Mouse (Mus musculus): ENCODE measurements at regions not wholly inside any gene's neighbourhood (a gene's known extent, or its start where the extent isn't known, plus 50 kb on each side); places are given as distances from the start of the nearest gene placed in this dataset.
"Not testable (repeated sequence)": the region's sequence is repeated elsewhere in the genome, so short reads cannot be mapped to it uniquely, and the experiment has no call there.

GRCm38 (mm10) chr8:55558751-55559150 is 348.0 kb downstream of the Adam29 start:
- DNase-seq; H3K27ac ChIP-seq; intact Hi-C loops (cut with DNase I); H3K4me3 ChIP-seq: not testable (repeated sequence)

- intact Hi-C loops (cut with DNase I) = no loop called here
- Histone ChIP-seq H3K4me3 (no peak overlapping the region), H3K27ac (no peak overlapping the region)
- no peak for TF ChIP-seq CTCF (IDR thresholded peaks at IDR 0.05)
- DNase-seq = peak; percentile 22
These were observed 367.9 kb downstream of the Adam29 start for GRCm38 (mm10) chr8:55538868-55539267.

GRCm38 (mm10) chr8:55529397-55529796 is 377.4 kb downstream of the Adam29 start:
- intact Hi-C loops (cut with DNase I); H3K27ac ChIP-seq; H3K4me3 ChIP-seq; DNase-seq: not testable (repeated sequence)

GRCm38 (mm10) chr8:55519151-55519550 is 387.6 kb downstream of the Adam29 start:
- intact Hi-C loops (cut with DNase I); H3K27ac ChIP-seq; H3K4me3 ChIP-seq: not testable (repeated sequence)
- peak; percentile 27 for DNase-seq

- TF ChIP-seq CTCF (IDR thresholded peaks at IDR 0.05) = no peak
- Histone ChIP-seq H3K4me3 (no peak overlapping the region), H3K27ac (no peak overlapping the region)
- intact Hi-C loops (cut with DNase I) = loop anchor here (2.0 to 10.0 kb wide), 2 partner anchors 67 to 131 kb away; no protein-coding TSS in a partner anchor
- DNase-seq = no peak
These were observed 429.4 kb downstream of the Adam29 start for GRCm38 (mm10) chr8:55477336-55477735.

- DNase-seq = no peak
- Histone ChIP-seq H3K27ac (no peak overlapping the region), H3K4me3 (no peak overlapping the region)
- intact Hi-C loops (cut with DNase I) = loop anchor here (2.0 to 10.0 kb wide), 2 partner anchors 68 to 132 kb away; no protein-coding TSS in a partner anchor
- no peak for TF ChIP-seq CTCF (IDR thresholded peaks at IDR 0.05)
These were observed 429.8 kb downstream of the Adam29 start for GRCm38 (mm10) chr8:55476923-55477322.

GRCm38 (mm10) chr8:55472386-55472785 is 434.4 kb downstream of the Adam29 start:
- intact Hi-C loops (cut with DNase I) = loop anchor here (10.0 kb wide), 1 partner anchor 72 kb away; no protein-coding TSS in a partner anchor
- DNase-seq = no peak
- no peak overlapping the region for H3K27ac ChIP-seq
- H3K4me3 ChIP-seq = no peak overlapping the region
- TF ChIP-seq CTCF (IDR thresholded peaks at IDR 0.05) = no peak

GRCm38 (mm10) chr8:55466771-55467170 is 440.0 kb downstream of the Adam29 start:
- DNase-seq; H3K4me3 ChIP-seq; intact Hi-C loops (cut with DNase I); H3K27ac ChIP-seq: not testable (repeated sequence)

- H3K4me3 ChIP-seq; DNase-seq; H3K27ac ChIP-seq; intact Hi-C loops (cut with DNase I): not testable (repeated sequence)
These were observed 440.8 kb downstream of the Adam29 start for GRCm38 (mm10) chr8:55465951-55466350.

- TF ChIP-seq CTCF (IDR thresholded peaks at IDR 0.05) = no peak
- DNase-seq = no peak
- H3K27ac ChIP-seq = no peak overlapping the region
- H3K4me3 ChIP-seq = no peak overlapping the region
- intact Hi-C loops (cut with DNase I) = no loop called here
These were observed 441.3 kb downstream of the Adam29 start for GRCm38 (mm10) chr8:55465419-55465818.

GRCm38 (mm10) chr8:55464855-55465169 is 441.9 kb downstream of the Adam29 start:
- no peak for TF ChIP-seq CTCF (IDR thresholded peaks at IDR 0.05)
- Histone ChIP-seq H3K27ac (no peak overlapping the region), H3K4me3 (no peak overlapping the region)
- no peak for DNase-seq
- intact Hi-C loops (cut with DNase I) = no loop called here

GRCm38 (mm10) chr8:55464036-55464854 is 442.5 kb downstream of the Adam29 start:
- Histone ChIP-seq H3K4me3 (no peak overlapping the region), H3K27ac (no peak overlapping the region)
- intact Hi-C loops (cut with DNase I) = no loop called here
- no peak for DNase-seq
- no peak for TF ChIP-seq CTCF (IDR thresholded peaks at IDR 0.05)

- intact Hi-C loops (cut with DNase I); DNase-seq; H3K27ac ChIP-seq; H3K4me3 ChIP-seq: not testable (repeated sequence)
These were observed 446.0 kb downstream of the Adam29 start for GRCm38 (mm10) chr8:55460790-55461189.

GRCm38 (mm10) chr8:55457436-55457835 is 449.3 kb downstream of the Adam29 start:
- Histone ChIP-seq H3K4me3 (no peak overlapping the region), H3K27ac (no peak overlapping the region)
- intact Hi-C loops (cut with DNase I) = no loop called here
- DNase-seq = no peak
- TF ChIP-seq CTCF (IDR thresholded peaks at IDR 0.05) = no peak

All from gastrocnemius, adult 2 months (tissue).